Mouse (Mus musculus) Patski (cell line): ENCODE results near the gene Npsr1. TPM values are rescaled to one million over a fixed set of nuclear protein-coding genes. Genes with fewer than 3 reads are reported as not detected.

Experiments used
- ATAC-seq: fragments of 100-300 bp; one replicate; pipeline ENCODE4 v1.8.0; 2021
- CTCF ChIA-PET: fragments of 350-600 bp; sonication (Branson Sonifier 250); formaldehyde crosslinking; loops from one replicate; lab custom pipeline; 2022; ENCODE audit warnings: inconsistent platforms; lab: Charles Lee
- POLR2A ChIA-PET: fragments of 350-600 bp; sonication (Branson Sonifier 250); formaldehyde crosslinking; loops from one replicate; lab custom pipeline; 2022; ENCODE audit warnings: antibody characterized with exemption, inconsistent platforms; lab: Charles Lee
- DNase-seq: peaks from one replicate; pipeline ENCODE4 v3.0.0-alpha.2; 2011; ENCODE audit warnings: low read depth, low spot score
- H3K27me3 ChIP-seq: fragments of 371-371 bp; one replicate; pipeline ENCODE4 v1.5.1; 2021
- CTCF ChIP-seq: fragments of 100-300 bp; IDR thresholded peaks from one replicate; pipeline ENCODE4 v1.5.1; 2021
- in situ Hi-C: fragments of 300-500 bp; cut with MboI; formaldehyde crosslinking; loops from 3 replicates; pipeline ENCODE4 v1.11.1; 2018; ENCODE audit warnings: low pct_unique_long_range_greater_than_20kb, mixed read lengths
- polyA plus RNA-seq: library from polyadenylated mRNA; unstranded; gene quantifications from one replicate; pipeline ENCODE4 v1.2.3, GENCODE M21; 2021

Npsr1 gene
- polyA plus RNA-seq, 1 experiment from 2014 or later = not detected

DNA sequence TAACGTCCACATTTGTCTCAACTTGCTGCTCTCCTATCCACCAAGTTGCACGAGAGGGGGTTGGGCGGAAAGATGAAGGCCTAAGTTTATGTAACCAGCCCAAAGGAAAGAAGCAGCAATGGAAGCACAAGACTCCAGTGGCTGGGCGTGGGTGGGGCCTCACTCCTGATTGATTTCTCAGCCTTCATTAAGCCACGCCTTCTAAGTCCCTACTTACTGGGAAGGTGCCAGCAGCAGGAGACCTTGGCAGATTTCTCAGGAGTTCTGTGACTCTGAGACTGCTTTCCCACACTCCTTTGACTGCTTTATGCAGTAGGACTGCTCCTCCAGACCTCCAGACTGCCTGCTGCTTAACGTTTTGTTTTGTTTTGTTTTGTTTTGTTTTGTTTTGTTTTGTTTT, 193.6 kb downstream of the Npsr1 start:
- DNase-seq (no peak), ATAC-seq (no peak)
- CTCF ChIA-PET = no interaction called here
- peaks cover 7% of the 10 kb centered on the region for H3K27me3 ChIP-seq
- no peak for TF ChIP-seq CTCF
- in situ Hi-C loops = no loop called here
- POLR2A ChIA-PET = no interaction called here

DNA sequence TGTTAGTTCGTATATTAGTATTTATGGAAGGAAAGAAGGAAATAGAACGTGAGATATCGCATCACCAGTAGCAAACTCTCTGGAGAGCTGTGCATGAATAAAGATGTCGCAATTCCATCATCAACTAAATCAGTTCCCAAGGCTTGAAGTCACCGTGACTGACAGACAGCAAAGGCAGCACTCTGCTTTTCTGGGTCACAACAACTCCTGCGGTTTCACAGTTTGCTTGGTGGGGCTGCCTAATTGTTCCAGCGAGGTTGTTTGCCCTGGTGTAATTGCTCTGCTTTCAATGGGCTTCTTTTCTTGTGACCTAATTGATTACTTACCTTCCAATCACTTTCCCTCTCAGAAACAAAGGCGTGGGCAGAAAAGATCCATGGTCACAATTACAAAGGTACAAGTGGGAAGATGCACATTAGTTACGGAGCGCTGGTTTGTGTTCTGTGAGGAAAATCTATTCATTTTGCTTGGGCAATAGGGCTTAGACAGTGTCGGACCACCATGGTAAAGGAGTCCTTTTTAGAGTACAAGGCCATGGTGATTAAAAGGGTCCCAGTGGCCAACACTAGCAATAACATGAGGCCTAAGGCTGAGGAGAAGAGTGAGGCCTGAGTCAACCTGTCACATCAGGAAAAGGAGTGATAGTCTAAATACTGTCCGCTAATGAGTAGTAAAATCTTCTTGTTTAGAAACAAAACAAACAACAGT, 195.6 kb downstream of the Npsr1 start:
- in situ Hi-C loops = no loop called here
- ChIA-PET POLR2A (no interaction called here), CTCF (no interaction called here)
- ATAC-seq (no peak), DNase-seq (no peak)
- peaks cover 6% of the 10 kb centered on the region for H3K27me3 ChIP-seq
- no peak for TF ChIP-seq CTCF

- in situ Hi-C loops = no loop called here
- ATAC-seq (no peak), DNase-seq (no peak)
- peaks cover 14% of the 10 kb centered on the region for H3K27me3 ChIP-seq
- TF ChIP-seq CTCF = no peak
- ChIA-PET CTCF (interaction anchor here (1.1 kb wide), 1 partner anchor 55 kb away, joined by 4 read pairs; no protein-coding TSS in a partner anchor), POLR2A (no interaction called here)
These were observed 205.1 kb downstream of the Npsr1 start for GRCm38 (mm10) chr9:24302906-24303305.

- POLR2A ChIA-PET = no interaction called here
- no peak for TF ChIP-seq CTCF
- DNase-seq (no peak), ATAC-seq (no peak)
- in situ Hi-C loops = no loop called here
- peaks cover 14% of the 10 kb centered on the region for H3K27me3 ChIP-seq
- CTCF ChIA-PET = no interaction called here
These were observed 209.2 kb downstream of the Npsr1 start for GRCm38 (mm10) chr9:24306990-24307389.

- ChIA-PET POLR2A (no interaction called here), CTCF (no interaction called here)
- TF ChIP-seq CTCF = no peak
- ATAC-seq (no peak), DNase-seq (no peak)
- peaks cover 14% of the 10 kb centered on the region for H3K27me3 ChIP-seq
- in situ Hi-C loops = no loop called here
These were observed 209.6 kb downstream of the Npsr1 start for GRCm38 (mm10) chr9:24307400-24307799.

GRCm38 (mm10) chr9:24315835-24316234, 218.0 kb downstream of the Npsr1 start:
- no peaks in the 10 kb centered on the region for H3K27me3 ChIP-seq
- CTCF ChIA-PET = interaction anchor here (1.4 kb wide), 1 partner anchor 23 kb away, joined by 4 read pairs; no protein-coding TSS in a partner anchor
- in situ Hi-C loops = no loop called here
- no peak for TF ChIP-seq CTCF
- DNase-seq (no peak), ATAC-seq (no peak)
- POLR2A ChIA-PET = no interaction called here

DNA sequence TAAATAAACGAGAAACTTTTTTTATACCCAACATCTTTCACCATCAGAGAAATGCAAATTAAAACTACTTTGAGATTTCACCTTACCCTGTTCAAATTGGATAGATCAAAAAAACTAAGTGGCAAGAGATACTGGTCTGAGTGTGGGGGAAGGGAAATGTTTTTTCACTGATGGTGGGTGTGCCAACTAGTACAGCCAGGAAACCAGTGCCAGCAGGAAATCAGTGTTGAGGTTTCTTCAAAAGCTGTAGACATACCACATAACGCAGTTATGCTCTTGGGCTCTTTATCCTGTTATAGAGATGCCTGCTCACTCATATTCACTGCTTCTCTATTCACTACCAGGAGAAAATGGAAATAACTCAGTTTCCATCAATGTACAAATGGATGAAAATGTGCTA, 233.9 kb downstream of the Npsr1 start:
- ChIA-PET POLR2A (no interaction called here), CTCF (no interaction called here)
- H3K27me3 ChIP-seq = peaks cover 4% of the 10 kb centered on the region
- DNase-seq (no peak), ATAC-seq (no peak)
- in situ Hi-C loops = no loop called here
- no peak for TF ChIP-seq CTCF

- in situ Hi-C loops = no loop called here
- no peak for TF ChIP-seq CTCF
- ATAC-seq = no peak
- ChIA-PET POLR2A (no interaction called here), CTCF (no interaction called here)
- H3K27me3 ChIP-seq = peaks cover 8% of the 10 kb centered on the region
- no peak for DNase-seq
These were observed 243.5 kb downstream of the Npsr1 start for GRCm38 (mm10) chr9:24341321-24341720.

DNA sequence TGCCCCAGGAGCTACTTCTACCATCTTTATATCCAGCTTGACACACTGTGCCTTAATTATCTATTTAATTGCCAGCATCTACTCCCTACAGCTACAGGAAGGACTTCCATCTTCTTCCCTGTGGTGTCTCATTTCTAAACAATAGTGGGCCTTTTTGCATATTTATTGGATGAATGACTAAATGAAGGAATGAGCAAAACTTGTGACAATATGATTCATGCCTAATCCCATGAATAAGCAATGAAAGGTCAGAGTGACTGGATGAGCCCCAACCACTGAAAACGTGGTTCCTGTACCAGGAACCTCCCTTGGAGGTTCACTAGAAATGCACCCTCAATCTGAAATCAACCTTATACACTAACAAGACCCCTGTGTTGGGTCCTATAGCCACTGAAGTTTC, 249.2 kb downstream of the Npsr1 start:
- TF ChIP-seq CTCF = no peak
- H3K27me3 ChIP-seq = no peaks in the 10 kb centered on the region
- no peak for DNase-seq
- no peak for ATAC-seq
- POLR2A ChIA-PET = no interaction called here
- CTCF ChIA-PET = no interaction called here
- in situ Hi-C loops = no loop called here

DNA sequence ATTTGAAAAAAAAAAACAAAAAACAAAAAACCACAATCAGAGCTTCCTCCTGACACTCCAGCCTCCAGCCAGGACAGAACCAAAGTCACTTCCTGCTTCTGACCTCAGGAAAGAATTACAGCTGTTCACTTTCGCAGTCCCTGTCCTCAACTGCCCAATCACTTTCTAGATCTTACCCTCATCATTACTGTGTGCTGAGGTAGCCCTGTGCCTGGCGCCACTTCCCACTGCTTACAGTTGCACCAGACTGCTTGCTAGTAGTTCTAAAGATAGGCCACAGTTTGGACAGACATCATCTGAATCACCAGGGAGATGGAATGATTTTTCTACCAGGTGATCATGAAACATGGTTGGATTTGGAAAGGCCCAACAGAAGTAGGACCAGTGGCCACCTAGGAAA, 251.7 kb downstream of the Npsr1 start:
- no peak for TF ChIP-seq CTCF
- no peaks in the 10 kb centered on the region for H3K27me3 ChIP-seq
- ChIA-PET POLR2A (no interaction called here), CTCF (no interaction called here)
- DNase-seq (no peak), ATAC-seq (no peak)
- in situ Hi-C loops = no loop called here

DNA sequence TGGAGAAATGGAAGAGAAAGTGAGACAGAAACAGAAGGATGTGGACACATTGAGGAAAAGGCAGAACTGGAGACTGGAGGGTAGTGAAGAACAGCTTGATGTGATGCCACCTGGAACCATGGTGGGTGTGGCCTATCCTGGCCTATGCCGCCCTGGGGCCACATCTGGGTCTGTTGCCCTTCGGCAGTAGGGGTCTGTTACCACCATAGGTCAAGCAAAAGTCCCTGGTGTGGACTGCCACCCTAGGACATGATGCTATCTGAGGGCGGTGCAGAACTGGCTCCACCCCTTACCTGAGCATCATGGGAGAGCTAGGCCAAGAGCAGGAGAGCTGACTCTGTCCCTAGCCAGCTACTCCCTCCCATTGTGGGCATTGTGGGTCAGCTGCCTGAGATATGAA, 253.6 kb downstream of the Npsr1 start:
- in situ Hi-C loops = no loop called here
- CTCF ChIA-PET = no interaction called here

More for the DNA sequence above, 253.6 kb downstream of the Npsr1 start:
- H3K27me3 ChIP-seq = no peaks in the 10 kb centered on the region
- POLR2A ChIA-PET = no interaction called here
- no peak for ATAC-seq
- DNase-seq = no peak
- TF ChIP-seq CTCF = no peak
